Mouse (Mus musculus) layer of hippocampus, postnatal 14 days (tissue): ENCODE data around the gene Haao. TPM values are rescaled to one million over a fixed set of nuclear protein-coding genes. Genes with fewer than 3 reads are reported as not detected.

Experiments used
- DNase-seq, 2 experiments: peaks; one replicate each; pipeline ENCODE4 v3.0.0; 2021 to 2022; ENCODE audit warnings: low spot score in 2 of 2, mixed read lengths in 1 of 2
- total RNA-seq, 2 experiments: library from RNA; stranded (reverse); gene quantifications; 2 replicates each; pipeline ENCODE4 v1.2.3; 2021

Haao gene
- total RNA-seq, 2 experiments from 2014 or later = not detected

GRCm38 (mm10) chr17:83792388-83792787 is 55.4 kb downstream of the Haao start:
- no peak for DNase-seq

GRCm38 (mm10) chr17:83790158-83790557 is 57.6 kb downstream of the Haao start:
- DNase-seq = no peak

GRCm38 (mm10) chr17:83786418-83786817 is 61.3 kb downstream of the Haao start:
- no peak for DNase-seq

GRCm38 (mm10) chr17:83782740-83783139 is 65.0 kb downstream of the Haao start:
- peak in 1 of 2 experiments; percentile 71 for DNase-seq

Other genes starting within 250 kb of the Haao start
- 1 to 10 TPM; 5.9 to 6.1 TPM for gene Kcng3, start 216.1 kb downstream of the Haao start, total RNA-seq
- gene Mta3, start 141.8 kb downstream of the Haao start, total RNA-seq = 10 to 100 TPM; 64.6 to 66.5 TPM